Mouse (Mus musculus) hindbrain, embryonic 14.5 days (tissue): Measurements from ENCODE around the gene Grid1. TPM values are rescaled to one million over a fixed set of nuclear protein-coding genes. Genes with fewer than 3 reads are reported as not detected.

Source experiments
- ATAC-seq: fragments of 200-750 bp; cut with Nextera tagmentation; 2 replicates; pipeline ENCODE4 v1.8.0; 2017; ENCODE audit warnings: moderate number of reproducible peaks, mild to moderate bottlenecking, moderate TSS enrichment, moderate library complexity; ENCODE audit not compliant: low FRiP score
- DNase-seq: peaks from one replicate; pipeline ENCODE4 v3.0.0-alpha.2; 2015; ENCODE audit warnings: low spot score
- H3K27ac ChIP-seq: fragments of 300-500 bp; sonication (generic); 2 replicates; pipeline ENCODE4 v1.5.1; 2014; ENCODE audit warnings: mild to moderate bottlenecking, moderate library complexity
- H3K27me3 ChIP-seq: fragments of 300-500 bp; sonication (generic); 2 replicates; pipeline ENCODE4 v1.6.1; 2014; ENCODE audit warnings: mild to moderate bottlenecking, low read length, mixed read lengths; ENCODE audit not compliant: control insufficient read depth, insufficient read depth
- H3K36me3 ChIP-seq: fragments of 300-500 bp; sonication (generic); replicated peaks from 2 replicates; pipeline ENCODE4 v1.6.1; 2014; ENCODE audit not compliant: control insufficient read depth, insufficient read depth
- H3K4me1 ChIP-seq: fragments of 300-500 bp; sonication (generic); replicated peaks from 2 replicates; pipeline ENCODE4 v1.6.1; 2014; ENCODE audit warnings: antibody characterized with exemption, low read length, mixed read lengths; ENCODE audit not compliant: control insufficient read depth, insufficient read depth
- H3K4me2 ChIP-seq: fragments of 300-500 bp; sonication (generic); replicated peaks from 2 replicates; pipeline ENCODE4 v1.6.1; 2014; ENCODE audit warnings: mild to moderate bottlenecking, moderate library complexity
- H3K4me3 ChIP-seq: fragments of 300-500 bp; sonication (generic); replicated peaks from 2 replicates; pipeline ENCODE4 v1.5.1; 2014; ENCODE audit warnings: mild to moderate bottlenecking, low read length
- H3K9ac ChIP-seq: fragments of 300-500 bp; sonication (generic); 2 replicates; pipeline ENCODE4 v1.6.1; 2014
- H3K9me3 ChIP-seq: fragments of 300-500 bp; sonication (generic); 2 replicates; pipeline ENCODE4 v1.6.1; 2016; ENCODE audit warnings: low read length; ENCODE audit not compliant: control insufficient read depth
- WGBS: fragments of 180-500 bp; shearing (Covaris S2); extraction: QIAGEN DNeasy Blood & Tissue Kit; methylation state at CpG from one replicate; pipeline ENCODE4 v1.1.7; 2014; 5-methylcytosine and 5-hydroxymethylcytosine counted together
- polyA plus RNA-seq: library from polyadenylated mRNA; unstranded; fragments of >200 nt; fragmentation: Nextera tagmentation; extraction: Ambion mirVana; gene quantifications from 2 replicates; pipeline ENCODE4 v1.2.1, GENCODE M21; 2014

The Grid1 gene
- 7.0 and 7.7 TPM in 2 replicates for polyA plus RNA-seq

GRCm38 (mm10) chr14:34819919-34820652 lies at the start of gene Grid1:
Gene Grid1, plus strand, starts transcription at chr14:34820108.
- Histone ChIP-seq H3K36me3 (no peaks in the 10 kb centered on the region), H3K4me2 (peak within 1 kb of the TSS; percentile 64), H3K9me3 (no peaks in the 10 kb centered on the region), H3K27ac (peak within 1 kb of the TSS; percentile 88), H3K4me3 (peak within 1 kb of the TSS; percentile 85), H3K9ac (peak within 1 kb of the TSS; percentile 89), H3K27me3 (peaks cover 55% of the 10 kb centered on the region), H3K4me1 (peaks cover 21% of the 10 kb centered on the region)
- no peak for DNase-seq
- peak; percentile 70 for ATAC-seq
- under 1% methylated on average over 87 of the region's 96 CpGs for WGBS

GRCm38 (mm10) chr14:34770467-34770866 lies 49.4 kb upstream of the Grid1 start:
- 0 out of 2 replicates have a peak, but pooled peaks cover 7% of the 10 kb centered on the region for H3K4me1 ChIP-seq
- no peaks in the 10 kb centered on the region for H3K36me3 ChIP-seq
- 87% methylated on average over 6 of the region's 6 CpGs for WGBS
- no peaks in the 10 kb centered on the region for H3K9me3 ChIP-seq
- H3K27me3 ChIP-seq: no peaks in the 10 kb centered on the region
- no peak overlapping the region for H3K4me3 ChIP-seq
- H3K27ac ChIP-seq: no peak overlapping the region
- no peak overlapping the region for H3K9ac ChIP-seq
- ATAC-seq (no peak), DNase-seq (no peak)
- H3K4me2 ChIP-seq: no peak overlapping the region

GRCm38 (mm10) chr14:34771601-34772000 lies 48.3 kb upstream of the Grid1 start:
- H3K36me3 ChIP-seq: no peaks in the 10 kb centered on the region
- no peak overlapping the region for H3K9ac ChIP-seq
- H3K4me2 ChIP-seq: no peak overlapping the region
- no peaks in the 10 kb centered on the region for H3K27me3 ChIP-seq
- no peaks in the 10 kb centered on the region for H3K9me3 ChIP-seq
- DNase-seq (no peak), ATAC-seq (no peak)
- 37% methylated on average over 9 of the region's 9 CpGs for WGBS
- H3K4me1 ChIP-seq: 0 out of 2 replicates have a peak, but pooled peaks cover 7% of the 10 kb centered on the region
- no peak overlapping the region for H3K4me3 ChIP-seq
- no peak overlapping the region for H3K27ac ChIP-seq

DNA sequence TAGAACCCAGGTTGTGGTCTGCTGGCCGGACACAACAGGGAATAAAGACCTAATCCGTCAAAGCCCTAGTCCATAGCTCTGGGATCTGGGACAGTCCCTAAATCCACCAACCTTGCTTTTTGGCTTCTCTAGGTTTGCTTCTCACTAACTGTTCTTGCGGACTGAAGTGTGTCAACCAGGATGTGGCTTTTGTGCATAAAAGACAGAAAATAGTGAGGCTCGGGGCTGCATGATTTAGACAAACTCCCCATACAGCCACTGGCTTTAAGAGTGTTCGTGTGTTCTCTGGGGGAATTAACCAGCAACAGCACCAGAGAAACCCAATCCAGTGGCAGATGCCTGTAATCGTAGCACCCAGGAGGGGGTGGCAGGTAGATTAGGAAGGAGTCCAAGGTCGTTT lies 47.8 kb upstream of the Grid1 start:
- DNase-seq (no peak), ATAC-seq (no peak)
- H3K4me1 ChIP-seq: 0 out of 2 replicates have a peak, but pooled peaks cover 7% of the 10 kb centered on the region
- no peaks in the 10 kb centered on the region for H3K9me3 ChIP-seq
- H3K4me2 ChIP-seq: no peak overlapping the region
- H3K36me3 ChIP-seq: no peaks in the 10 kb centered on the region
- H3K27me3 ChIP-seq: no peaks in the 10 kb centered on the region
- no peak overlapping the region for H3K9ac ChIP-seq
- 67% methylated on average over 7 of the region's 7 CpGs for WGBS
- no peak overlapping the region for H3K4me3 ChIP-seq
- no peak overlapping the region for H3K27ac ChIP-seq

- no peak for DNase-seq
- 0 out of 2 replicates have a peak, but pooled peaks cover 5% of the 10 kb centered on the region for H3K4me1 ChIP-seq
- ATAC-seq: no peak
- H3K9ac ChIP-seq: no peak overlapping the region
- H3K36me3 ChIP-seq: no peaks in the 10 kb centered on the region
- H3K9me3 ChIP-seq: no peaks in the 10 kb centered on the region
- no peak overlapping the region for H3K27ac ChIP-seq
- H3K27me3 ChIP-seq: no peaks in the 10 kb centered on the region
- WGBS: 81% methylated on average over 3 of the region's 3 CpGs
- H3K4me2 ChIP-seq: no peak overlapping the region
- no peak overlapping the region for H3K4me3 ChIP-seq
Measured at GRCm38 (mm10) chr14:34773681-34774080, 46.2 kb upstream of the Grid1 start.

GRCm38 (mm10) chr14:34774231-34774630 lies 45.7 kb upstream of the Grid1 start:
- Histone ChIP-seq H3K9ac (no peak overlapping the region), H3K4me2 (no peak overlapping the region), H3K27me3 (no peaks in the 10 kb centered on the region), H3K4me3 (no peak overlapping the region), H3K4me1 (0 out of 2 replicates have a peak, but pooled peaks cover 2% of the 10 kb centered on the region), H3K36me3 (no peaks in the 10 kb centered on the region), H3K9me3 (no peaks in the 10 kb centered on the region), H3K27ac (no peak overlapping the region)
- 83% methylated on average over 6 of the region's 6 CpGs for WGBS
- no peak for DNase-seq
- ATAC-seq: no peak

DNA sequence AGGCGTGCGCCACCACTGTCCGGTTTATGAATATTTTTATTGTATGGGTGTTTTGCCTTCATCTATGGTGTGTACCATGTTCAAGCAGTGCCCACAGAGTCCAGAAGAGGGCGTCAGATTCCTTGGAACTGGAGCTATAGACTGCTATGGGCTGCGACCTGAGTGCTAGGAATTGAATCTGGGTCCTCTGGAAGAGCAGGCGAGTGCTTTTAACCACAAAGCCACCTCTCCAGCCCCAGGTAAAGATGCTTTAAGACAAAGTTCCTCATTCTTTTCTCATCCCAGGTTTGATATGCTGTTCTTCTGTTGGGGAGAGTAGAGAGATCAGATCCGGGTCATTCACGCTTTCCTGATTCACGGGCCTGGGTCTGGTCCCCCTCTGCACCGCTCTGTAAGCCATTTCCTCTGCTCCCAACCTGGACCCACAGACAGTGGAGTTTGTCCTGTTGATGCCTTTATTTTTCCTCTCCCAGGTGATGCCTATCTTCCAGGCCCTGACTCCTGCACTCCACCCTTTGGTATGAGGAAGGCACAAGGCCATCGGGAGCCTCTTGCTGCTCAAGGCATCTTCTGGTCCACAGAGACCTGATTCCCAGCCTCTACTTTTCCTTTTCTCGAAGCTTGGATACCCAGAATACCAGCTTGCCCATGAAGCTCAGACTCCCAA lies 43.1 kb upstream of the Grid1 start:
- Histone ChIP-seq H3K27ac (no peak overlapping the region), H3K36me3 (no peaks in the 10 kb centered on the region), H3K9me3 (no peaks in the 10 kb centered on the region), H3K9ac (no peak overlapping the region), H3K4me1 (no peaks in the 10 kb centered on the region), H3K4me3 (no peak overlapping the region), H3K27me3 (no peaks in the 10 kb centered on the region), H3K4me2 (no peak overlapping the region)
- DNase-seq (no peak), ATAC-seq (no peak)
- 90% methylated on average over 12 of the region's 12 CpGs for WGBS

DNA sequence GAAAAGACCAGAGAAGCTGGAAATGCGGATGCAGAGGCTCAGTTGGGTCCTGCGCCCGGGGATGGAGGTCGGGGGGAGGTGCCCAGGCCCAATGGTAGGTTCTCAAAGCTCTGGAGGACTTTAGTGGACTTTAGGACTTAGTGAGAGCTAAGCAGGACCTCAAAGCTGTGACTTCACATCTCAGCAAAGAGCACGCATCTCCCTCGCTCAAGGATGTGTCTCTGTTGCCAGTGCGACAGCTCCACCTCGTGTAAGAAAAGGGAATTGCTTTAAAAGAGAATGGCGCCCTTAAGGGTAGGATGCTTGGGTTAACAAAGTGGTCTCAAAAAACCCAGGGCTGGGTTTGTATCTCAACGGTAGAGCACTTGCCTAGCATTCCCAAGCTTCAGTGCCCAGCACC lies 42.1 kb upstream of the Grid1 start:
- Histone ChIP-seq H3K27me3 (no peaks in the 10 kb centered on the region), H3K27ac (no peak overlapping the region), H3K4me3 (no peak overlapping the region), H3K4me2 (no peak overlapping the region), H3K9me3 (no peaks in the 10 kb centered on the region), H3K4me1 (no peaks in the 10 kb centered on the region), H3K9ac (no peak overlapping the region), H3K36me3 (no peaks in the 10 kb centered on the region)
- WGBS: 15% methylated on average over 10 of the region's 10 CpGs
- DNase-seq: peak; percentile 87
- peak; percentile 78 for ATAC-seq

DNA sequence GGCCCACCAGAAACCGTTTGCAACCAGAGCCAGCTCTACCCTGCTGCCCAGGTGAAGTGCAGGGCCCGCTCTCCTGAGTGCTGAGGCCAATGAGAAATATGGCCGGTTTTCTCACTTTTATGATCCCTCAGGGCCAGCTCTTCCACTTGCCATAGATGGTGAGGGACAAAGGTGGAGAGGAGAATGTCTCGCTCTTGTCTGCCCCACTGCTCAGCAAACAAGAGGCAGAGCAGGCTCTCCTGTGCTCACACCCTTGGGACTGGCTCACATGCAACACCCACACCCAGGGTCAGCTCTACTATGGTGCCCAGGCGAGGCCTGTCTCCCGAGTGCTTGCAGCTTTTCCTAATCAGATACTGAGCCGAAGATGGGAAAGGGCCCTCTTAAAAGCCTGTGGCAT lies 41.1 kb upstream of the Grid1 start:
- no peak overlapping the region for H3K27ac ChIP-seq
- WGBS: 83% methylated on average over 7 of the region's 7 CpGs
- no peak overlapping the region for H3K4me2 ChIP-seq
- no peaks in the 10 kb centered on the region for H3K9me3 ChIP-seq
- H3K27me3 ChIP-seq: no peaks in the 10 kb centered on the region
- no peak overlapping the region for H3K4me3 ChIP-seq
- H3K4me1 ChIP-seq: no peaks in the 10 kb centered on the region
- H3K36me3 ChIP-seq: no peaks in the 10 kb centered on the region
- no peak for ATAC-seq
- H3K9ac ChIP-seq: no peak overlapping the region
- DNase-seq: no peak
